Mouse (Mus musculus): ENCODE results near the gene Rps19.

Gene Rps19

DNA sequence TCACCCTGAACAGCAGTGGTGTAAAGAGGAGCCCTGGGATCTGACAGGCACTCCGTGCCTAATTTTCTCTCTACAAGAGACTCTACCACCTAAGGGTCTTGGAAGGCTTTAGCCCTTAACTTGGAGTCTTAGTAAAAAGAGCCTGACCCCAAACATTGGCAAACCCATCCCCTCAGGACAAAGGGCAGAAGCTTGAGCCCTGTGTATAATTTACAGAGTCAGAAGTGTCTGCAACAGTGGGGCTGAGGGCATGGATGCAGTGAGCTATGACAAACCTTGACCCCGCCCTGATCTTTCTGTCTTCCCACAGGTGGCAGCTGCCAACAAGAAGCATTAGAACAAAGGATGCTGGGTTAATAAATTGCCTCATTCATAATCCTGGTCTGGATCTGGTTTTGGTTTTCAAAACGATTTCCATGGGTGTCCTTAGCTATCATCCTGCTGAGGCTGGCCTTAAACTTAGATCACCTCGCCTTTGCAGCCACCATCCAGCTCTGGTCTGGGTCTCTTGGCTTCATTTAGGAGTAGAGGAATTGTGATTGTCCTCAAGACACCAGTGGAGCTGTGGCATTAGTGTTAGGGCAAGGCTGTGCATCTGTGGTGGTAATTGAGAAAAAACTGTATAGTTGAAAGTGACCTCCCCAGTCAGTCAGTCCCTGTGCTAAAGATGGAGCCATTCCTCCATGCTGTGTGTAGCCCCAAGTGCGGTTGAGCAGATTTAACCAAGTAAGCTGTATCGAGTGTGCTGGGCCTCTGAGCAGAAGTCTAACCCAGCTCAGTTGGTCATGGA lies 5.5 kb downstream of the Rps19 start:
- POLR2A ChIA-PET: interaction anchor here (0.5 to 18.4 kb wide), 92 partner anchors 9 to 590 kb away, joined by 3 to 436 read pairs (median 6); partner anchors contain the start of genes Arhgef1 (in 4 of the 4), Dmrtc2 (in 4 of the 4), Lypd4 (in 4 of the 4) and Rabac1 (in 3 of the 4)
- CTCF ChIA-PET: interaction anchor here (0.5 to 7.1 kb wide), 31 partner anchors 8 to 428 kb away, joined by 3 to 92 read pairs (median 5); partner anchors contain the start of genes Arhgef1 (in 2 of the 4) and Rabac1 (in 2 of the 4)

DNA sequence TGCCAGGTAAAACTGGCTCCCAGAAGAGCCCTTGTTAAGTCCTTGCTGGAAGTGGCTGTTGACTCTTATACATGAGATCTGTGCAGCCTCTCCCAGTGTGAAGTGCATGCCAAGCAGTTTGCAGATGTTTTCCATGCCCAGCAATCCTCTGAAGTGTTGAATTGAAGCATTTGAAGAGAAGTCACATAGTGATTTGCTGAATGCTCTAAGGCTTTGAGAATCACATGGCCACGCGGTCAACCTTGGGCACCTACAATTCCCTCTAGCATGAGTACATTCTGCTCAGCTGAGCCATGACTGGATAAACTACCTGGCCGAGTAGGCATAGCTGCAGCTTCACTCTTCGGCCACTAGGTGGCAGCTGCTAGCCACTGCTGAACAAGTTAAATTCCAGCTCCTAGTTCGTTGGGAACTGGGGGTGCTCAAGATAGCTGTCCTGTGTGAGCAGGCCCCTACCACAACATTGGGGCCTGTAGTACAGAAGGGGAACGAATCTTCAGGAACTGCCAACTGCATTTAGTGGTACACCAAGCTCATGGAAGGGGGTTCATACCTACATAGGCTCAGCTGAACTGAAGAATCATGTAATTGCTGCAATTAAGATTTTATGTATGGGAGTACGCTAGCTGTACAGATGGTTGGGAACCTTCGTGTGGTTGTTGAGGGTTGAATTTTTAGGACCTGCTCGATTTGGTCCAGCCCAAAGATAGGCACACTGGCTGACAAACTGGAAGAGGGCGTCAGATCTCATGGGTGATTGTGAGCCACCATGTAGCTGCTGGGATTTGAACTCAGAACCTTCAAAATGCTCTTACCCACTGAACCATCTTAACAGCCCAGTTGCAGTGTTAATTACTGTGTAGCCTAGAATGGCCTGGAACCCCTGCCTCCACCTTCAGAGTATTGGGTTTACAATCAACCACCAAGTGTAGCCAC lies 6.4 kb downstream of the Rps19 start:
- ChIA-PET CTCF (interaction anchor here (0.5 to 7.1 kb wide), 36 partner anchors 9 to 429 kb away, joined by 3 to 92 read pairs (median 5); partner anchors contain the start of genes Arhgef1 (in 2 of the 4) and Rabac1 (in 2 of the 4)), POLR2A (interaction anchor here (0.6 to 18.4 kb wide), 110 partner anchors 9 to 608 kb away, joined by 3 to 436 read pairs (median 5); partner anchors contain the start of genes Arhgef1 (in 4 of the 4), Dmrtc2 (in 4 of the 4), Lypd4 (in 4 of the 4) and Rabac1 (in 4 of the 4))

DNA sequence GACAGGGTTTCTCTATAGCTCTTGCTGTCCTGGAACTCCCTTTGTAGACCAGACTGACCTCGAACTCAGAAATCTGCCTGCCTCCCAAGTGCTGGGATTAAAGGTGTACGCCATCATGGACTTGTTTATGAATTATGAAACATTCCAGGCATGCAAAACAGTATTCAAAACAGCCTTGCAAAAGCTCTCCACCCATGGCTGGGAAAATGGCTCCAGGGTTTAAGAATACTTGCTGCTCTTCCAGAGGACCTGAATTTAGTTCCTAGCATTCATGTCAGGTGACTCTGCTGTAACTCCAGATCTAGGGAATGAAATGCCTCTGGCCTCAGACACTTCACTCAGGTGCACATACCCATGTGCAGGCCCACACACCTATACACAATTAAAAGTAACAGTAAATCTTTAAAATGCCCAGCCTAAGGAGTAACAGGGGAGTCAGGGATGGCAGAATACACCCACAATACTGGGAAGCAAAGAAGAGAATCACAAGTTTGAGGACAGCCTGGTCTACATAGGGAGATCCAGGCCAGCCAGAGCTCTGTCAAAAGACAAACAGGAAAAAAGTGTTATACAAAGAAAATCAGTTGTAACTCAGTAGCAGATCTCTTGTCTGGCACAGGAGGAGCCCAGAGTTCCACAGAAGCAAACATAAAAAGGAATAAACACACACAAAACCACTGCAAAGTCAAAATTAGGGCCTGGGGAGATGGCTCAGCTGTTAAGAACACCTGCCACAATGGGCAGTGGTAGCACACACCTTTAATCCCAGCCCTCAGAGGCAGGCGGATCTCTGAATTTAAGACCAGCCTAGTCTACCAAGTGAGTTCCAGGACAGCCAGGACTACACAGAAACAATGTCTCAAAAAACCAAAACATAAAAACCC lies 7.3 kb downstream of the Rps19 start:
- ChIA-PET CTCF (interaction anchor here (0.7 to 7.1 kb wide), 17 partner anchors 10 to 81 kb away, joined by 3 to 92 read pairs (median 7); partner anchors contain the start of genes Arhgef1 (in 1 of the 4) and Rabac1 (in 1 of the 4)), POLR2A (interaction anchor here (0.6 to 18.4 kb wide), 71 partner anchors 6 to 609 kb away, joined by 3 to 436 read pairs (median 8); partner anchors contain the start of genes Arhgef1 (in 4 of the 4), Dmrtc2 (in 3 of the 4), Lypd4 (in 3 of the 4) and Rabac1 (in 3 of the 4))

DNA sequence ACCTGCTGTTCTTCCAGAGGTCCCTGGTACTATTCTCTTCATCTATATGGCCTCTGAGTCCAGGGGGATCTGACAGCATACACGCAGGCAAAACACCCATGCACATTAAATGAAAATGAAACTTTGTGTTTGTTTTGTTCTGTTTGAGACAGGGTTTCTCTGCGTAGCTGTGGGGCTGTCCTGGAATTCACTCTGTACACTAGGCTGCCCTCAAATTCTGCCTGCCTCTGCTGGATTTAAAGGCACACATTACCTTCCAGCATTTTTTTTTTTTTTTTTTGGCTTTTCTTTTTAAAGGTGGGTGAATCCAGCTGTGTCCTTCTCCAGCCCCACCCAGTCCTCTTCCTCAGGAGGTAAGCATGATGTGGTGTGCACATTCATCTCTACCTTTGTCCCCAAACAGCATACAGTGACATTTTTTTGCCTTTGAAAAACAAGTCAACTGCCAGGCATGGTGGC lies 8.0 kb downstream of the Rps19 start:
- ChIA-PET POLR2A (interaction anchor here (0.6 to 18.4 kb wide), 38 partner anchors 7 to 508 kb away, joined by 3 to 436 read pairs (median 8); partner anchors contain the start of genes Arhgef1 (in 4 of the 4), Dmrtc2 (in 3 of the 4), Lypd4 (in 3 of the 4) and Rps19 (in 3 of the 4)), CTCF (interaction anchor here in 2 of 4 experiments (0.7 to 7.1 kb wide), 3 partner anchors 13 to 58 kb away, joined by 4 to 92 read pairs (median 19); partner anchors contain the start of gene Arhgef1 (in 1 of the 2))

DNA sequence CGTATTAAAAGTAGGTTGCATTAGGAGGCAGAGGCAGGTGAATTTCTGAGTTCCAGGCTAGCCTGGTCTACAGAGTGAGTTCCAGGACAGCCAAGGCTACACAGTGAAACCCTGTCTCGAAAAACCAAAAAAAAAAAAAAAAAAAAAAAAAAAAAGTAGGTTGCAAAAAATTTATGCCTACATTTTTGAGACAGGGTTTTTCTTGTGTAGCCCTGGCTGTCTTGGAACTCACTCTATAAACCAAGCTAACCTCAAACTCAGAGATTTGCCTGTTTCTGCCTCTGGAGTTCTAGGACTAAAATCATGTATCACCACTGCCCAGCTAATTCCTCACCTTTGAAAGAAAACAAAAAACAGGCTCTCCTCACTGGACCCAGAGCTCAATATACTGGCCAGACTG lies 11.6 kb downstream of the Rps19 start:
- POLR2A ChIA-PET: interaction anchor here (0.6 to 18.4 kb wide), 18 partner anchors 5 to 258 kb away, joined by 3 to 436 read pairs (median 5); partner anchors contain the start of genes Rps19 (in 3 of the 4), Arhgef1 (in 2 of the 4), Cd79a (in 1 of the 4) and Dmrtc2 (in 1 of the 4)
- CTCF ChIA-PET: interaction anchor here in 2 of 4 experiments (0.6 to 7.1 kb wide), 3 partner anchors 10 to 422 kb away, joined by 3 to 92 read pairs (median 3); partner anchors contain the start of gene Arhgef1 (in 1 of the 2)

DNA sequence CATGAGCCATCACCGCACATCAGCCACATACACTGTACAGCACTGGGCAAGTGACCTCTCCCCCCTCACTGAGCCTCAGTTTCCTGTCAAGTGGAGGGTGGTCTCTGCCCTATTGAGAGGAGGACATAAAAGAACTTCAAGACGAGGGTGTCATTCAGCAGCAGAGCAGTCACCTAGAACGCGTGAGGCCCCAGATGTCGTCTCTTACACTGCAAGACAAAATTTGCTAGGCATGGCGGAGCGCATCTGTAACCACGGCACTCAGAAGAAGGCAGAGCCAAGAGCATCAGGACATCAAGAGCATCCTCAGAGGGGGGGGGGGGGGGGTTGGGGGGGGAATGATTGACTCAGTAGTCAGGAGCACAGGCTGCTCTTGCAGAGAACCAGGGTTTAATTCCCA lies 12.1 kb downstream of the Rps19 start:
- ChIA-PET POLR2A (interaction anchor here (0.7 to 18.4 kb wide), 14 partner anchors 5 to 257 kb away, joined by 3 to 436 read pairs (median 6); partner anchors contain the start of genes Arhgef1 (in 2 of the 4), Rps19 (in 2 of the 4), Cd79a (in 1 of the 4) and Dmrtc2 (in 1 of the 4)), CTCF (interaction anchor here in 2 of 4 experiments (0.6 to 7.1 kb wide), 3 partner anchors 9 to 422 kb away, joined by 3 to 92 read pairs (median 3); partner anchors contain the start of gene Arhgef1 (in 1 of the 2))

DNA sequence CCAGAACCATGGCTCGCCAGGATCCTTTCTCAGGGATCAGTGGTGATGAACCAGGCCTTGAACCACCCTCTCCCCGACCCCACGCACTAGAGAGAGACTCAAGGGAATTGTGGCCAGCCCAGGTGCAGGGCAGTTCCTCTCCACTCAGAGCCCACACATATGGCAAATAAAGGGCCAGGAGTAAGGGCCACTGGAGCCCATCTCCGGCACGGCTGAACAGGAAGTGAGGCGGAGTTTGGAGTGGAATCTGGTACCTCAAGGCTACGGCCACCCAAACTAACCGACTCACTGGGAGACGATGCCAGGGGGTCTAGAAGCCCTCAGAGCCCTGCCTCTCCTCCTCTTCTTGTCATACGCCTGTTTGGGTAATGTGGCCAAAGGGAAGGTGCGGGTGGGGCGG lies 13.1 kb downstream of the Rps19 start, which contains the start of gene Cd79a:
Cd79a (plus strand) TSS at position 158 of the 400 bp plus-strand sequence.
- POLR2A ChIA-PET: interaction anchor here in 2 of 4 experiments (0.7 to 18.4 kb wide), 9 partner anchors 4 to 108 kb away, joined by 3 to 436 read pairs (median 410); partner anchors contain the start of genes Arhgef1 (in 2 of the 2), Rps19 (in 2 of the 2), Cd79a (in 1 of the 2) and Dmrtc2 (in 1 of the 2)
- CTCF ChIA-PET: no interaction called here

DNA sequence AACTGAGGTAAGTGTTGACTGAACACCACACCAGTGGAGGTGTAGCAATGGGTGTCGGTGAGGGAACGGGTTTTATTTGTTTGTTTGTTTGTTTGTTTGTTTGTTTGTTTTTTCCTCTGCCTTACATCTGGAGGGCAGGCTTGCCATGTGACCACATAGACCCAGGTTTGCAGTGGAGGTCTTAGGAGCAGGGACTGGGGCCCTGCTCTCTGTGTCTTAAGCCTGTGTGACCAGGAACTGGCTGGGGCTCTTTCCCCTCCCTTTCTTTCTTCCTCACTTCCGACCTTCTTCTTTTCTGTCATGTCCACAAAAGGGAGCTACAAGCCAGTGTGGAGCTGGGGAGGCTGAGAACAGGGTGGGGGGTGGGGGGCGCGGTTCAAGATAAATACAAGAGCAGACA lies 13.8 kb downstream of the Rps19 start:
- POLR2A ChIA-PET: interaction anchor here in 2 of 4 experiments (0.7 to 14.8 kb wide), 4 partner anchors 8 to 51 kb away, joined by 3 to 436 read pairs (median 206); partner anchors contain the start of gene Rps19 (in 2 of the 2)

DNA sequence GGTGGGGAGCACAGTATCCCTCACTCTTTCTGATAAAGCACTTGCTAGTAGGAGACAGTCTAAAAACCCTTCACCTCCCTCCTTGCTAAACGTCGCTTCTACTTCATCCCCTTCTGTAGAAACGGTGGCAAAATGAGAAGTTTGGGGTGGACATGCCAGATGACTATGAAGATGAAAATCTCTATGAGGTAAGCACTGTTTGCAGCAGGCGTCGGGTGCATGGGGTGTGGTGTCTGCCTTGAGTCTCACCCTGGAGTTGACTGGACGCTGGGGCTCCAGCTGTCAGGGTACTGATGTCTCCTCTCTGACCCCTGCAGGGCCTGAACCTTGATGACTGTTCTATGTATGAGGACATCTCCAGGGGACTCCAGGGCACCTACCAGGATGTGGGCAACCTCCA lies 16.9 kb downstream of the Rps19 start:
- POLR2A ChIA-PET: interaction anchor here in 3 of 4 experiments (8.4 to 14.8 kb wide), 3 partner anchors 10 to 13 kb away, joined by 98 to 436 read pairs (median 410); partner anchors contain the start of gene Rps19 (in 2 of the 3)

More for the DNA sequence above, 13.8 kb downstream of the Rps19 start:
- CTCF ChIA-PET: no interaction called here

DNA sequence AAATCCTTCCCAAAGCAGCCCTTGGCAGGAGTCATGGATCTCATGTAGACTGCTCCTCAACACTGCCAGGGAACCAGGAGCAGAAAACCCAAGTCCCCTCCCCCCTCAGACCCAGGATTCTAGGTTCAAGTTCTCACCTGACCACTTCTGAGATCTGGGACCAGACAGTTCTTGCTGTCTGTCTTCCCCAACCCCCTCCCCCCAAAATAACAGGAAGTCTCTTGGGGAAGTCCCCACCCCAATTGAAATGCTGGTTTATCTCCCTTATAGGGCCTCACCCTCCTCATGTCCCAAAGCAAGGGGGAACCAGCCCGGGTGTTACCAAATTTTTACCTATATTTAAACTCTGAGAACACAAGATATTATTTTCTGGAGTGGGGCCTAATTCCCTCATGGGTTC lies 17.7 kb downstream of the Rps19 start:
- ChIA-PET CTCF (interaction anchor here in 1 of 4 experiments (2.2 to 6.6 kb wide), 2 partner anchors 9 to 49 kb away, joined by 5 to 92 read pairs; no protein-coding TSS in a partner anchor), POLR2A (interaction anchor here (0.7 to 14.8 kb wide), 11 partner anchors 11 to 249 kb away, joined by 3 to 436 read pairs (median 4); partner anchors contain the start of genes Rps19 (in 3 of the 4) and Rabac1 (in 1 of the 4))

More for the DNA sequence above, 16.9 kb downstream of the Rps19 start:
- CTCF ChIA-PET: interaction anchor here in 1 of 4 experiments (2.2 kb wide), 1 partner anchor 50 kb away, joined by 5 read pairs; no protein-coding TSS in a partner anchor

DNA sequence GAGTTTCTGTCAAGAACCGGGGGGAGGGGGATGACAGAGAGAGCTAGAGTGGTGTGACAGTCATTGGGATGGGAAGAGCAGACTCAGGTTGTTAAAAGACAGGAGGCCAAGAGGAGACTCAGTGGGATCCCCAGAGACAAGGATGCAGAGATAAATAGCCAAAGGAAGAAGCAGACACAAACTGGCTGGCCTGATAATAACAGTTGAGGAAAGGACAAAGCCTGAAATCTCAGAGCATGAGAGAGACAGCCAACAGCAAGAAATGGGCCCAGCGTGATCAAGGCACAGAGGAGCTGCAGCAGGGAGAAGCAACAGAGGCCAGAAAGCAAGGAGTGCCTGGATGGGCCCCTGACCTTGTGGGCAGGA lies 18.1 kb downstream of the Rps19 start:
- POLR2A ChIA-PET: interaction anchor here (0.5 to 14.8 kb wide), 18 partner anchors 11 to 882 kb away, joined by 3 to 436 read pairs (median 4); partner anchors contain the start of genes Rps19 (in 3 of the 4), Dmrtc2 (in 1 of the 4), Lypd4 (in 1 of the 4) and Rabac1 (in 1 of the 4)

DNA sequence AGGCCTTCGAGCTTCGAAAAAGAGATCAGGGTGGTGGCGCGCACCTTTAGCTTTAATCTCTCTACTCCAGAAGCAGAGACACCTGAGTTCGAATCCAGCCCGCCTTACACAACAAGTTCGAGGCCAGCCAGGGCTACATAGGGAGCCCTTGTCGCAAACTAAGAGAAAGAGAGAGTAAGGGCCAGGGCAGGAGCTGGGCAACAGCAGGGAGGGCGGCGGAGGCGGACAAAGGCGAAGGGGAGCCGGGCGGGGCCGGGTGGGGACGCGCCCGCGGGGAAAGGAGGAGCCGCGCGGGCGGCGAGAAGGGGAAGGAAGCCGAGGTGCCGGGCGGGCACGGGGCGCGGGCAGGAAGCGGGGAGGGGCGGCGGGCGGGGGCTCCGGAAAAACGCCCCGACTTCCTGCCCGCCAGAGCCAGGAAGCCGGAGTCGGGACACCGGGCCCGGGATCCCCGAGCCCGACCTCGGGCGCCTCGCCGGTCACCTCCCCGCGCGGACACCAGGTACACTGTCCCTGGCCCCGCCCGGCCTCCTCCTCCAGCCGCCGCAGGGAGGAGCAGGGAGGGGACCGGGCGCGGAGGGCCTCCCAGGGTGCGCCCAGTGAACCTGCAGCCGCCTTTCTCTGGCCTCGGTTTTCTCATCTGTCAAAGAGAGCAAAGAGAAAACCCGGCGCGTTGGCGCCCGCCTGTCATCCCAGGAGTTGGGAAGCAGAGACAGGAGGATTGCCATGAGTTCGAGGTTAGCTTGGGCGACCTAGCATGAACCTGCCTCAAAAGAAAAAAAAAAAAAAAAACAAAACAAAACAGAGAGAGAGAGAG lies 18.7 kb downstream of the Rps19 start, which contains the start of gene Arhgef1:
Arhgef1 (plus strand) TSS at position 283 of the 814 bp plus-strand sequence.
- POLR2A ChIA-PET: interaction anchor here (0.5 to 14.8 kb wide), 32 partner anchors 12 to 881 kb away, joined by 3 to 436 read pairs (median 4); partner anchors contain the start of genes Rps19 (in 3 of the 4), Dmrtc2 (in 1 of the 4), Lypd4 (in 1 of the 4) and Megf8 (in 1 of the 4)
- CTCF ChIA-PET: interaction anchor here in 3 of 4 experiments (0.6 to 6.6 kb wide), 9 partner anchors 10 to 414 kb away, joined by 4 to 92 read pairs (median 11); partner anchors contain the start of genes Megf8 (in 1 of the 3) and Rps19 (in 1 of the 3)

More for the DNA sequence above, 18.1 kb downstream of the Rps19 start:
- CTCF ChIA-PET: interaction anchor here in 2 of 4 experiments (0.6 to 6.6 kb wide), 3 partner anchors 9 to 66 kb away, joined by 4 to 92 read pairs (median 4); no protein-coding TSS in a partner anchor

DNA sequence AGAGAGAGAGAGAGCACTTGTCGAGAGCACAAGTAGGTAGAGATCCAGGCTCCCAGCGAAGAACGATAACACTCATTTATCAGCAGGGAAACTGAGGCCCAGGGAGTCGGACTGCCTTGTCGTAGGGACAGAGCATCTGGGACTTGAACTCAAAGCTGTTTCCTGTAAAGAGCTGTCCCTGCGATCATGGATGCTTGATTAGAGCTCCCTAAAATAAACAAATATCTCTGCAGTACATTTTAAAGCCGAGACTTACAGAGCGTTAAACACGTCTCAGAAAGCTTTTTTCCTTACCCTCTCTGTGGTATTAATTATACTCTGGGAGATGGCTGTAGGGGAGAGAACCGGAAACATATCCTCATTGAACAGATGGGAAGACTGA lies 19.3 kb downstream of the Rps19 start:
- ChIA-PET POLR2A (interaction anchor here (0.6 to 14.8 kb wide), 29 partner anchors 12 to 413 kb away, joined by 3 to 436 read pairs (median 6); partner anchors contain the start of genes Rps19 (in 3 of the 4), Dmrtc2 (in 2 of the 4), Lypd4 (in 2 of the 4) and Rabac1 (in 2 of the 4)), CTCF (interaction anchor here (0.6 to 6.6 kb wide), 10 partner anchors 11 to 414 kb away, joined by 4 to 92 read pairs (median 12); partner anchors contain the start of genes Megf8 (in 1 of the 4) and Rps19 (in 1 of the 4))

DNA sequence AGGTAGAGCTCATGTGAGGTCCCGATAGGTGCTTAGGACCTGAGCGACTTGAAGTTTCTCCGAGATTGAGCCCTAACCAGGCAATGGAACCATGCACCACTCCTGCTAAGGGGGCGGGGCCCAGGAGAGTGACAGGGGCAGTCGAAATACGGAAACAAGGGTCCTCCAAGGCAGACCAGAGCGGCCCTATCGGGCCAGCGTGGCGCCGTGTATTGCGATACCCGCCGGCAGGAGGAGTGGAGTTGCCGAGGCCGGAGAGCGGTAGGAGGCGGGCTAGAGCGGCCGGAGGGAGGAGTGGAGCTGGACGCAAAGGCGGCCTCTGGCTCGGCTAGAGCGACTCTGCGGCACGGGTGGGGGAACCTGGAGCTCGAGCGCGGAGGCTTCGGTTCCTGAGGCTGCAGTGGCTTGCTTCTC lies 19.9 kb downstream of the Rps19 start:
- POLR2A ChIA-PET: interaction anchor here (0.6 to 14.8 kb wide), 44 partner anchors 8 to 529 kb away, joined by 3 to 436 read pairs (median 4); partner anchors contain the start of genes Rabac1 (in 3 of the 4), Rps19 (in 3 of the 4), Cic (in 1 of the 4) and Dmrtc2 (in 1 of the 4)
- CTCF ChIA-PET: interaction anchor here (0.5 to 6.6 kb wide), 26 partner anchors 11 to 505 kb away, joined by 3 to 92 read pairs (median 4); partner anchors contain the start of genes Rabac1 (in 1 of the 4) and Rps19 (in 1 of the 4)

Data from embryonic stem cell, embryonic (primary cell).